Mouse (Mus musculus): ENCODE measurements around the gene Ntf5. TPM values are rescaled to one million over a fixed set of nuclear protein-coding genes. Genes with fewer than 3 reads are reported as not detected.

The Ntf5 gene
- total and polyA plus RNA-seq, 3 experiments = 0.43 to 1.5 (median 0.59) TPM

- Histone ChIP-seq H3K4me1 (ENCODE audit: control insufficient read depth in 1 of 2, insufficient read depth in 2 of 2) (peaks cover 7 to 13% of the 10 kb centered on the region in 2 experiments; a peak in 2 of 4 replicates), H3K4me3 (replicated peaks in 1 of 3; ENCODE audit: low read depth in 2 of 3, low read length in 2 of 3, poor library complexity in 1 of 3) (no peak overlapping the region), H3K27me3 (replicated peaks) (no peaks in the 10 kb centered on the region), H3K4me2 (ENCODE audit: insufficient read depth, low read depth, poor library complexity, severe bottlenecking) (no peak overlapping the region), H3K79me2 (replicated peaks; ENCODE audit: control insufficient read depth, extremely low read depth, insufficient read depth, poor library complexity, severe bottlenecking) (peaks cover 18% of the 10 kb centered on the region), H3K9me3 (replicated peaks; ENCODE audit: low read length) (no peaks in the 10 kb centered on the region), H3K27ac (ENCODE audit: insufficient read depth, low read depth) (no peak overlapping the region), H3K9ac (ENCODE audit: insufficient read depth, low read depth) (no peak overlapping the region), H3K36me3 (replicated peaks in 1 of 2; ENCODE audit: control insufficient read depth in 1 of 2, insufficient read depth in 1 of 2, low read length in 1 of 2) (peaks cover 87 to 98% of the 10 kb centered on the region in 2 experiments)
- dilution Hi-C loops (cut with MboI; ENCODE audit: extremely low pct_ligation_motif_present, extremely low pct_unique_long_range_greater_than_20kb, low sequenced_read_pairs) = no loop called here
- no peak for DNase-seq (ENCODE audit: extremely low read depth)
- no peak for TF ChIP-seq BHLHE40 (IDR thresholded peaks at IDR 0.05; ENCODE audit: low read depth, low read length)
- TF ChIP-seq MAX (IDR thresholded peaks at IDR 0.05; ENCODE audit: low read length) = no peak
- no peak for TF ChIP-seq ZC3H11A (IDR thresholded peaks at IDR 0.05; ENCODE audit: low read depth, low read length)
- TF ChIP-seq CTCF (conservative IDR thresholded peaks at IDR 0.05 in 1 of 2, IDR thresholded peaks at IDR 0.05 in 1 of 2; ENCODE audit: low read depth in 2 of 2, low read length in 2 of 2) = no peak
- no peak for TF ChIP-seq TBP (conservative IDR thresholded peaks at IDR 0.05; ENCODE audit: low read depth, low read length)
- no peak for TF ChIP-seq JUND (conservative IDR thresholded peaks at IDR 0.05; ENCODE audit: low read depth, low read length)
- no peak for TF ChIP-seq MXI1 (IDR thresholded peaks at IDR 0.05; ENCODE audit: low read depth, low read length)
- TF ChIP-seq USF2 (conservative IDR thresholded peaks at IDR 0.05; ENCODE audit: low read depth, low read length) = no peak
- TF ChIP-seq ZKSCAN1 (IDR thresholded peaks at IDR 0.05; ENCODE audit: borderline replicate concordance, low read depth, low read length) = no peak
- no peak for TF ChIP-seq MAFK (IDR thresholded peaks at IDR 0.05; ENCODE audit: insufficient replicate concordance, low read length)
- TF ChIP-seq PAX5 (IDR thresholded peaks at IDR 0.05; ENCODE audit: low read length) = no peak
- in situ Hi-C loops (cut with MboI; ENCODE audit: low pct_ligation_motif_present, low pct_unique_long_range_greater_than_20kb, low sequenced_read_pairs) = no loop called here
Measured at GRCm38 (mm10) chr7:45426556-45426955, 13.1 kb downstream of the Ntf5 start.

GRCm38 (mm10) chr7:45433835-45434202 lies 20.3 kb downstream of the Ntf5 start:
- no peaks in the 10 kb centered on the region for H3K9me3 ChIP-seq (replicated peaks; ENCODE audit: low read length)
- DNase-seq (ENCODE audit: extremely low read depth) = no peak
- peak overlapping the region; percentile 80 for H3K4me2 ChIP-seq (ENCODE audit: insufficient read depth, low read depth, poor library complexity, severe bottlenecking)
- no peak for TF ChIP-seq USF2 (conservative IDR thresholded peaks at IDR 0.05; ENCODE audit: low read depth, low read length)
- no peak for TF ChIP-seq MYC (IDR thresholded peaks at IDR 0.05; ENCODE audit: low read depth, low read length)
- 0 out of 2 replicates have a peak, but pooled peaks have one; percentile 11 for TF ChIP-seq CHD1 (IDR thresholded peaks at IDR 0.05; ENCODE audit: low read depth, low read length)
- TF ChIP-seq USF1 (IDR thresholded peaks at IDR 0.05; ENCODE audit: low read depth, low read length) = no peak
- no peak for TF ChIP-seq ZNF384 (IDR thresholded peaks at IDR 0.05; ENCODE audit: low read depth, low read length)
- no peak for TF ChIP-seq MAFK (IDR thresholded peaks at IDR 0.05; ENCODE audit: insufficient replicate concordance, low read length)
- H3K36me3 ChIP-seq (replicated peaks in 1 of 2; ENCODE audit: control insufficient read depth in 1 of 2, insufficient read depth in 1 of 2, low read length in 1 of 2) = peaks cover 33 to 58% of the 10 kb centered on the region in 2 experiments
- peak overlapping the region; percentile 87 to 100 (median 95) for H3K4me3 ChIP-seq (replicated peaks in 1 of 3; ENCODE audit: low read depth in 2 of 3, low read length in 2 of 3, poor library complexity in 1 of 3)
- in situ Hi-C loops (cut with MboI; ENCODE audit: low pct_ligation_motif_present, low pct_unique_long_range_greater_than_20kb, low sequenced_read_pairs) = no loop called here
- peak overlapping the region; percentile 97 for H3K9ac ChIP-seq (ENCODE audit: insufficient read depth, low read depth)
- dilution Hi-C loops (cut with MboI; ENCODE audit: extremely low pct_ligation_motif_present, extremely low pct_unique_long_range_greater_than_20kb, low sequenced_read_pairs) = no loop called here
- peak overlapping the region; percentile 58 for H3K27ac ChIP-seq (ENCODE audit: insufficient read depth, low read depth)
- H3K4me1 ChIP-seq (ENCODE audit: control insufficient read depth in 1 of 2, insufficient read depth in 2 of 2) = peaks cover 10 to 62% of the 10 kb centered on the region in 2 experiments; a peak in 3 of 4 replicates
- H3K79me2 ChIP-seq (replicated peaks; ENCODE audit: control insufficient read depth, extremely low read depth, insufficient read depth, poor library complexity, severe bottlenecking) = peaks cover 36% of the 10 kb centered on the region
- H3K27me3 ChIP-seq (replicated peaks) = no peaks in the 10 kb centered on the region

All from CH12.LX (cell line).